Mouse (Mus musculus): ENCODE measurements around the gene Mbd3. TPM values are rescaled to one million over a fixed set of nuclear protein-coding genes. Genes with fewer than 3 reads are reported as not detected.

The Mbd3 gene
- total RNA-seq, 2 experiments from 2014 or later, result 93.3 to 97.7 TPM

Small RNAs within 50 kb of the gene (microRNA-seq; reads per million reads assigned to microRNA genes)
- 0 reads per million in 2 experiments for gene Gm22721

Other genes starting within 250 kb of the Mbd3 start
- 10 to 100 TPM; 46.3 to 54.9 TPM for gene Cirbp, start 233.6 kb downstream of the Mbd3 start, total RNA-seq (2021)
- gene 1600002K03Rik, start 226.6 kb downstream of the Mbd3 start, total RNA-seq (2021), result 1 to 10 TPM; 4.2 to 5.7 TPM
- gene Efna2, start 220.1 kb downstream of the Mbd3 start, total RNA-seq (2021), result 1 to 10 TPM in 1 of 2 experiments, under 1 TPM in 1; 0.98 to 1.3 TPM
- 10 to 100 TPM; 11.4 to 14.2 TPM for gene Mum1, start 173.1 kb downstream of the Mbd3 start, total RNA-seq (2021)
- gene Ndufs7, start 150.4 kb downstream of the Mbd3 start, total RNA-seq (2021), result 1,000 to 10,000 TPM; 1,019 to 1,055 TPM
- 10 to 100 TPM in 1 of 2 experiments, 1 to 10 TPM in 1; 8.9 to 14.8 TPM for gene Gamt, start 138.5 kb downstream of the Mbd3 start, total RNA-seq (2021)
- 10 to 100 TPM; 46.9 to 58.8 TPM for gene Dazap1, start 138.1 kb downstream of the Mbd3 start, total RNA-seq (2021)
- 100 to 1,000 TPM; 745 to 872 TPM for gene Rps15, start 107.1 kb downstream of the Mbd3 start, total RNA-seq (2021)
- gene Apc2, start 103.6 kb downstream of the Mbd3 start, total RNA-seq (2021), result 1 to 10 TPM; 2.6 to 2.8 TPM
- 10 to 100 TPM; 15.8 to 16.6 TPM for gene 2310011J03Rik, start 79.0 kb downstream of the Mbd3 start, total RNA-seq (2021)
- 1 to 10 TPM; 1.3 TPM for gene Pcsk4, start 70.1 kb downstream of the Mbd3 start, total RNA-seq (2021)
- 1 to 10 TPM; 4.8 to 5.3 TPM for gene Reep6, start 69.6 kb downstream of the Mbd3 start, total RNA-seq (2021)
- 10 to 100 TPM; 75.6 to 80.1 TPM for gene Adamtsl5, start 51.1 kb downstream of the Mbd3 start, total RNA-seq (2021)
- gene Plk5, start 43.1 kb downstream of the Mbd3 start, total RNA-seq (2021), result 1 to 10 TPM in 1 of 2 experiments, under 1 TPM in 1; 0.69 to 1.2 TPM
- gene Mex3d, start 11.9 kb downstream of the Mbd3 start, total RNA-seq (2021), result 1 to 10 TPM; 6.4 to 7.8 TPM
- 1,000 to 10,000 TPM; 1,809 to 1,881 TPM for gene Uqcr11, start 7.3 kb upstream of the Mbd3 start, total RNA-seq (2021)
- gene Tcf3, start 34.1 kb upstream of the Mbd3 start, total RNA-seq (2021), result 10 to 100 TPM; 15.6 to 17.3 TPM
- under 1 TPM in 1 of 2 experiments, not detected in 1; 0.05 TPM for gene Onecut3, start 95.3 kb upstream of the Mbd3 start, total RNA-seq (2021)
- not detected for gene Atp8b3, start 139.6 kb upstream of the Mbd3 start, total RNA-seq (2021)
- gene Rexo1, start 162.0 kb upstream of the Mbd3 start, total RNA-seq (2021), result 10 to 100 TPM; 11.2 to 11.6 TPM
- gene Klf16, start 177.8 kb upstream of the Mbd3 start, total RNA-seq (2021), result 1 to 10 TPM; 5.2 to 5.5 TPM
- 10 to 100 TPM; 40.6 to 44.8 TPM for gene Abhd17a, start 190.8 kb upstream of the Mbd3 start, total RNA-seq (2021)
- gene Scamp4, start 203.3 kb upstream of the Mbd3 start, total RNA-seq (2021), result 10 to 100 TPM; 20.1 to 22.2 TPM
- gene Adat3, start 203.3 kb upstream of the Mbd3 start, total RNA-seq (2021), result 1 to 10 TPM; 1.1 to 1.5 TPM
- under 1 TPM; 0.15 to 0.46 TPM for gene Gm49322, start 206.5 kb upstream of the Mbd3 start, total RNA-seq (2021)
- 100 to 1,000 TPM; 121 to 132 TPM for gene Csnk1g2, start 223.3 kb upstream of the Mbd3 start, total RNA-seq (2021)

All from heart, adult 18-20 months (tissue).